Mouse (Mus musculus): ENCODE measurements around the gene Wdr91. TPM values are rescaled to one million over a fixed set of nuclear protein-coding genes. Genes with fewer than 3 reads are reported as not detected.
A peak's percentile ranks its signal among the peaks of the same experiment; 100 is the strongest.

Gene Wdr91
- polyA plus RNA-seq, 1 experiment from 2014 or later, result 13.6 TPM

- H3K36me3 ChIP-seq, result peaks cover 82% of the 10 kb centered on the region
- WGBS, result 89% methylated on average over 2 of the region's 2 CpGs
Observed at GRCm38 (mm10) chr6:34899127-34899526, 11.5 kb downstream of the Wdr91 start.

GRCm38 (mm10) chr6:34896168-34896780 is 14.4 kb downstream of the Wdr91 start:
- Histone ChIP-seq H3K27me3 (no peaks in the 10 kb centered on the region), H3K9me3 (no peaks in the 10 kb centered on the region), H3K4me3 (no peak overlapping the region), H3K36me3 (peaks cover 81% of the 10 kb centered on the region), H3K9ac (no peak overlapping the region), H3K27ac (replicated peaks) (no peak overlapping the region), H3K4me2 (no peak overlapping the region), H3K4me1 (replicated peaks) (no peaks in the 10 kb centered on the region)
- ATAC-seq (ENCODE audit: low read depth), result no peak
- WGBS, result 57% methylated on average over 16 of the region's 16 CpGs

More at GRCm38 (mm10) chr6:34899127-34899526, 11.5 kb downstream of the Wdr91 start:
- no peaks in the 10 kb centered on the region for H3K27me3 ChIP-seq
- H3K4me2 ChIP-seq, result no peak overlapping the region
- no peak for ATAC-seq (ENCODE audit: low read depth)
- no peak overlapping the region for H3K27ac ChIP-seq (replicated peaks)
- no peaks in the 10 kb centered on the region for H3K9me3 ChIP-seq
- H3K4me1 ChIP-seq (replicated peaks), result no peaks in the 10 kb centered on the region
- H3K9ac ChIP-seq, result no peak overlapping the region
- no peak overlapping the region for H3K4me3 ChIP-seq

GRCm38 (mm10) chr6:34895569-34895968 is 15.1 kb downstream of the Wdr91 start:
- no peaks in the 10 kb centered on the region for H3K27me3 ChIP-seq
- no peak overlapping the region for H3K4me3 ChIP-seq
- no peak overlapping the region for H3K27ac ChIP-seq (replicated peaks)
- H3K4me1 ChIP-seq (replicated peaks), result no peaks in the 10 kb centered on the region
- no peak overlapping the region for H3K9ac ChIP-seq
- peaks cover 81% of the 10 kb centered on the region for H3K36me3 ChIP-seq
- 79% methylated on average over 7 of the region's 7 CpGs for WGBS
- H3K9me3 ChIP-seq, result no peaks in the 10 kb centered on the region
- no peak overlapping the region for H3K4me2 ChIP-seq
- ATAC-seq (ENCODE audit: low read depth), result peak; percentile 47; the same call in 1 of the 2 replicates

GRCm38 (mm10) chr6:34889185-34889584 is 21.5 kb downstream of the Wdr91 start:
- H3K36me3 ChIP-seq, result peaks cover 82% of the 10 kb centered on the region
- 60% methylated on average over 4 of the region's 4 CpGs for WGBS
- H3K4me1 ChIP-seq (replicated peaks), result peaks cover 18% of the 10 kb centered on the region

GRCm38 (mm10) chr6:34887131-34887850 is 23.4 kb downstream of the Wdr91 start:
- Histone ChIP-seq H3K27ac (replicated peaks) (peak overlapping the region; percentile 54), H3K9ac (peak overlapping the region; percentile 44), H3K9me3 (no peaks in the 10 kb centered on the region), H3K36me3 (peaks cover 81% of the 10 kb centered on the region), H3K4me2 (no peak overlapping the region), H3K4me3 (no peak overlapping the region), H3K4me1 (replicated peaks) (peaks cover 18% of the 10 kb centered on the region), H3K27me3 (no peaks in the 10 kb centered on the region)
- ATAC-seq (ENCODE audit: low read depth), result peak; percentile 60; the same call in 1 of the 2 replicates
- 36% methylated on average over 6 of the region's 6 CpGs for WGBS

More at GRCm38 (mm10) chr6:34889185-34889584, 21.5 kb downstream of the Wdr91 start:
- no peaks in the 10 kb centered on the region for H3K27me3 ChIP-seq
- H3K4me3 ChIP-seq, result no peak overlapping the region
- H3K4me2 ChIP-seq, result no peak overlapping the region
- no peak overlapping the region for H3K27ac ChIP-seq (replicated peaks)
- H3K9ac ChIP-seq, result no peak overlapping the region
- H3K9me3 ChIP-seq, result no peaks in the 10 kb centered on the region
- no peak for ATAC-seq (ENCODE audit: low read depth)

- Histone ChIP-seq H3K9ac (no peak overlapping the region), H3K4me1 (replicated peaks) (peaks cover 18% of the 10 kb centered on the region), H3K27me3 (no peaks in the 10 kb centered on the region), H3K36me3 (peaks cover 74% of the 10 kb centered on the region), H3K27ac (replicated peaks) (no peak overlapping the region), H3K9me3 (no peaks in the 10 kb centered on the region), H3K4me3 (no peak overlapping the region), H3K4me2 (no peak overlapping the region)
- no peak for ATAC-seq (ENCODE audit: low read depth)
- 82% methylated on average over 7 of the region's 7 CpGs for WGBS
Observed at GRCm38 (mm10) chr6:34884724-34885123, 26.0 kb downstream of the Wdr91 start.

GRCm38 (mm10) chr6:34879911-34880475 is 30.7 kb downstream of the Wdr91 start:
- Histone ChIP-seq H3K36me3 (peaks cover 43% of the 10 kb centered on the region), H3K9me3 (no peaks in the 10 kb centered on the region), H3K27me3 (no peaks in the 10 kb centered on the region), H3K4me1 (replicated peaks) (peaks cover 22% of the 10 kb centered on the region), H3K4me3 (no peak overlapping the region), H3K4me2 (no peak overlapping the region), H3K27ac (replicated peaks) (no peak overlapping the region), H3K9ac (no peak overlapping the region)
- no peak for ATAC-seq (ENCODE audit: low read depth)
- 57% methylated on average over 6 of the region's 6 CpGs for WGBS

GRCm38 (mm10) chr6:34879101-34879740 is 31.5 kb downstream of the Wdr91 start:
- Histone ChIP-seq H3K4me3 (no peak overlapping the region), H3K4me2 (no peak overlapping the region), H3K4me1 (replicated peaks) (peaks cover 22% of the 10 kb centered on the region), H3K9ac (no peak overlapping the region), H3K36me3 (peaks cover 35% of the 10 kb centered on the region), H3K9me3 (no peaks in the 10 kb centered on the region), H3K27ac (replicated peaks) (no peak overlapping the region), H3K27me3 (no peaks in the 10 kb centered on the region)
- no peak for ATAC-seq (ENCODE audit: low read depth)
- 89% methylated on average over 16 of the region's 16 CpGs for WGBS

- peak; percentile 93 for ATAC-seq (ENCODE audit: low read depth)
- Histone ChIP-seq H3K36me3 (peaks cover 22% of the 10 kb centered on the region), H3K9me3 (no peaks in the 10 kb centered on the region), H3K4me2 (peak within 1 kb of the TSS; percentile 66), H3K4me3 (peak within 1 kb of the TSS; percentile 56), H3K27ac (replicated peaks) (peak within 1 kb of the TSS; percentile 89), H3K27me3 (no peaks in the 10 kb centered on the region), H3K9ac (peak within 1 kb of the TSS; percentile 80), H3K4me1 (replicated peaks) (peaks cover 22% of the 10 kb centered on the region)
- WGBS, result under 1% methylated on average over 55 of the region's 56 CpGs
Observed at GRCm38 (mm10) chr6:34877509-34878321, 33.0 kb downstream of the Wdr91 start, which contains the start of gene Cyren. TSS of gene Cyren (minus strand) at chr6:34878060.

- WGBS, result 41% methylated on average over 2 of the region's 2 CpGs
- peak overlapping the region; percentile 80 for H3K9ac ChIP-seq
- H3K27me3 ChIP-seq, result no peaks in the 10 kb centered on the region
- H3K9me3 ChIP-seq, result no peaks in the 10 kb centered on the region
- ATAC-seq (ENCODE audit: low read depth), result no peak
- H3K4me1 ChIP-seq (replicated peaks), result peaks cover 22% of the 10 kb centered on the region
- H3K4me2 ChIP-seq, result peak overlapping the region; percentile 66
- peak overlapping the region; percentile 56 for H3K4me3 ChIP-seq
- peak overlapping the region; percentile 89 for H3K27ac ChIP-seq (replicated peaks)
- H3K36me3 ChIP-seq, result peaks cover 15% of the 10 kb centered on the region; the same call in 1 of the 2 replicates
Observed at GRCm38 (mm10) chr6:34876835-34877156, 33.9 kb downstream of the Wdr91 start.

Measured in neural tube, embryonic 13.5 days (tissue).